Mouse (Mus musculus): ENCODE results near the gene Slc12a3.

DNA sequence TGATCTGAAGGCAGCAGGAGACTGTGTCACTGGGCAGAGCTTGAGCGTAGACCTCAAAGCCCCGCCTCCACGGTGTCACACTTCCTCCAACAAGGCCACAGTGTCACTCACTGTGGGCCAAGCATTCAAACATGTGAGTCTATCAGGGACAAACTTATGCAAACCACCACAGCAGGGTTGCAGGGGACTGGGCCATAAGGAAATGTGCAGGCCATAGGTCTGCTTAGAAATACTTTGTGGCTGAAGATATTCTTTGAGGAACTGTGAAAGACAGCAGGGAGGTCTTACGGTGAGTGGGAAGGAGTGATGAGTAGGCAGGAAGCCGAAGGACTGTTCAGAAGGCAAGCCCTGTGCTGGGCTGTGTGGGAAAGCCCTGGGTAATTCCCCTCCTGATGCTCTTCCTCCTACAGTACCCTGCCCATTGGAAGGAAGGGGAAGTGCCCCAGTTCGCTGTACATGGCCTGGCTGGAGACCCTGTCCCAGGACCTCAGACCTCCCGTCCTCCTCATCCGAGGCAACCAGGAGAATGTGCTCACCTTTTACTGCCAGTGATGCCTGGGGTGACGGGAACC is 36.5 kb downstream of the Slc12a3 start:
- TF ChIP-seq TAL1 (IDR thresholded peaks at IDR 0.05; ENCODE audit: low read length), result no peak
- no peak for TF ChIP-seq CTCF (IDR thresholded peaks at IDR 0.05 in 2 of 3, conservative IDR thresholded peaks at IDR 0.05 in 1 of 3; ENCODE audit: control insufficient read depth in 1 of 3, insufficient read depth in 1 of 3, low read depth in 2 of 3, low read length in 3 of 3, poor library complexity in 1 of 3, severe bottlenecking in 1 of 3)
- TF ChIP-seq POLR2AphosphoS2 (IDR thresholded peaks at IDR 0.05; ENCODE audit: low read length), result no peak
- no peak for TF ChIP-seq MAFK (IDR thresholded peaks at IDR 0.05; ENCODE audit: borderline replicate concordance, low read depth, low read length)
- TF ChIP-seq CHD1 (IDR thresholded peaks at IDR 0.05; ENCODE audit: low read depth, low read length), result no peak
- TF ChIP-seq USF2 (IDR thresholded peaks at IDR 0.05; ENCODE audit: borderline replicate concordance in 1 of 2, insufficient read depth in 1 of 2, low read depth in 1 of 2, low read length in 2 of 2), result no peak
- no peak for TF ChIP-seq NRF1 (IDR thresholded peaks at IDR 0.05; ENCODE audit: insufficient read depth, low read depth, low read length, poor library complexity, severe bottlenecking)
